Mouse (Mus musculus): ENCODE results near the gene Bdkrb1.

- TF ChIP-seq CTCF (IDR thresholded peaks at IDR 0.05; ENCODE audit: low read depth), result no peak
- no peak for TF ChIP-seq EP300 (IDR thresholded peaks at IDR 0.05; ENCODE audit: low read depth)
Measured at GRCm38 (mm10) chr12:105622981-105623539, 20.2 kb downstream of the Bdkrb1 start.
